Mouse (Mus musculus) testis, adult 2 months (tissue): Measurements from ENCODE around the gene Mob3b.

Experiments
- CTCF ChIP-seq: fragments of 200-500 bp; IDR thresholded peaks from 2 replicates; pipeline ENCODE4 v1.5.1; 2012; ENCODE audit warnings: low read depth, mild to moderate bottlenecking, inconsistent platforms, low read length, moderate library complexity; ENCODE audit not compliant: control insufficient read depth, insufficient read depth, insufficient replicate concordance
- POLR2A ChIP-seq: fragments of 200-500 bp; IDR thresholded peaks from 2 replicates; pipeline ENCODE4 v1.6.1; 2012; ENCODE audit warnings: low read depth, mild to moderate bottlenecking, inconsistent platforms, low read length, moderate library complexity; ENCODE audit not compliant: control insufficient read depth

- no peak for TF ChIP-seq CTCF
- no peak for TF ChIP-seq POLR2A
These were observed 96.3 kb downstream of the Mob3b start for GRCm38 (mm10) chr4:35060964-35061363.
